Mouse (Mus musculus) Patski (cell line): ENCODE data around the gene Cd2. TPM values are rescaled to one million over a fixed set of nuclear protein-coding genes. Genes with fewer than 3 reads are reported as not detected.

ENCODE experiments used
- ATAC-seq: fragments of 100-300 bp; one replicate; pipeline ENCODE4 v1.8.0; 2021
- CTCF ChIA-PET: fragments of 350-600 bp; sonication (Branson Sonifier 250); formaldehyde crosslinking; loops from one replicate; lab custom pipeline; 2022; ENCODE audit warnings: inconsistent platforms; lab: Charles Lee
- POLR2A ChIA-PET: fragments of 350-600 bp; sonication (Branson Sonifier 250); formaldehyde crosslinking; loops from one replicate; lab custom pipeline; 2022; ENCODE audit warnings: antibody characterized with exemption, inconsistent platforms; lab: Charles Lee
- DNase-seq: peaks from one replicate; pipeline ENCODE4 v3.0.0-alpha.2; 2011; ENCODE audit warnings: low read depth, low spot score
- H3K27me3 ChIP-seq: fragments of 371-371 bp; one replicate; pipeline ENCODE4 v1.5.1; 2021
- CTCF ChIP-seq: fragments of 100-300 bp; IDR thresholded peaks from one replicate; pipeline ENCODE4 v1.5.1; 2021
- in situ Hi-C: fragments of 300-500 bp; cut with MboI; formaldehyde crosslinking; loops from 3 replicates; pipeline ENCODE4 v1.11.1; 2018; ENCODE audit warnings: low pct_unique_long_range_greater_than_20kb, mixed read lengths
- polyA plus RNA-seq: library from polyadenylated mRNA; unstranded; gene quantifications from one replicate; pipeline ENCODE4 v1.2.3, GENCODE M21; 2021

Cd2 gene
- polyA plus RNA-seq, 1 experiment from 2014 or later, result not detected

DNA sequence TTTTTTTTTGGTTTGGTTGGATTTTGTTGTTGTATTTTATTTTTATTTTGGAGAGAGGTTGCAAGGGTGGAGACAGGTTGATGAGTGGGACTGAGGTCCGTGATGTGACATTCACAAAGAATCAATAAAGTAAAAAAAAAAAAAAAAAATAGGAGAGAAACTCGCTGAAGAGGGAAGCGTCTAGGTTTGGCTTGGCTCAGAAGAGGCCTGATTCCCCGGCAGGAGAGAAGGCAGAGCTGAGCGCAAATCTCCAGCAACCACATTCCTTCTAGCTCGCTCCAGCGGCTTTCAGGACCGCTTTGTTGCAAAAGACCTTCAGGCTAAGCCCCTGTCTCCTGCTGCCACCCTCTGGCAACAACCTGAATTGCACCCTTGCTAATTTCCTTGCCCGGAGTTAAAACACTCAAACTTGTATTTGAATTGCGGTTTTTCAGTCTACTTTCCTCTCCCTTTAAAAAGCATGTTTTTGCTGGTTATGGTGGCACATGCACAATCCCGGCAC is 7.7 kb upstream of the Cd2 start:
- in situ Hi-C loops, result loop anchor here (5.0 to 10.0 kb wide), 2 partner anchors 323 to 521 kb away; no protein-coding TSS in a partner anchor
- POLR2A ChIA-PET, result interaction anchor here (0.6 to 1.7 kb wide), 8 partner anchors 9 to 338 kb away, joined by 3 to 7 read pairs (median 3); no protein-coding TSS in a partner anchor
- ATAC-seq, result peak; percentile 79

DNA sequence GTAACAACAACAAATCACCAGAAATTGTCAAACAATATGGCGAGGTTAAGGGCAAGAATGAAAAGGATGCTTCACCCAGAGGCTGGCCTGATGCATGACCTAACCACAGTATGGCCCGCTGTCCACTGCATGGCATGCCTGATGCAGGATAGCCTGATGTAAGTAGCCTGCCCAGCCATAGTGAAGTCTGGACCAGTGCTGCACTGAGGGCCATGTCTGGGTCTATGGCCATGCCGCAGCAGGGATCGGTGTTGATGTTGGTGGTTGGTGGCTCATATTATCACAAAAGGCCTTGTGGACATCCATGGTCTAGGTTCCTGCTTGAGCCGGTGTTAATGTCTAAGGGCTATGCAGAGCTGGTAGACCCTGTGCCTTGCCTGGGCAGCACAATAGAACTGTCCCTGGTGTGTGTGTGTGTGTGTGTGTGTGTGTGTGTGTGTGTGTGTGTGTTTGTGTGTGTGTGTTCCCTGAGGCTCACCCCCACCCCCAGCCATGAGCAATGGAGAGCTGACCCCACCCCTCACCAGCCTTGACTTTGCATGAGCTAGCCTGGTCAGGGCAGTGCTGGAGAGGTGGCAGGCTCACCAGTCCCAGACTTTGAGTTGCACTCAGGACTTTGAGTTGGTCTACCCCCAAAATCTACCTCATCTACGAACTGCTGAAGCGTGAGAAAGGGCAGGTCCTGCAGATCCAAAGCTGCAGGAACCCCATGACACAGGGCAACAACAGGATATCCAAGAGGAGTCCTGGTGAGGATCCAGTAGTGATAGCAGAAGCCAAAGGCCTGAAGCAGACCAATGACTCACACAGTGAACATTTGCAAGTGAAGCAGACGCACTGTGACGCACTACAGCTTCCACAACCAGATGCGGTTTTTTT is 7.0 kb upstream of the Cd2 start:
- ATAC-seq (peak; percentile 57), DNase-seq (peak; percentile 83)
- no peak for TF ChIP-seq CTCF
- in situ Hi-C loops, result loop anchor here (5.0 to 10.0 kb wide), 2 partner anchors 322 to 520 kb away; no protein-coding TSS in a partner anchor
- H3K27me3 ChIP-seq, result peaks cover 4% of the 10 kb centered on the region
- POLR2A ChIA-PET, result interaction anchor here (0.6 to 1.7 kb wide), 6 partner anchors 9 to 337 kb away, joined by 3 to 7 read pairs (median 3); no protein-coding TSS in a partner anchor
- CTCF ChIA-PET, result interaction anchor here (0.6 to 4.5 kb wide), 33 partner anchors 8 to 378 kb away, joined by 3 to 66 read pairs (median 4); partner anchors contain the start of gene Ttf2

More for the DNA sequence above, 7.7 kb upstream of the Cd2 start:
- peak; percentile 94 for DNase-seq
- no peaks in the 10 kb centered on the region for H3K27me3 ChIP-seq
- TF ChIP-seq CTCF, result no peak
- CTCF ChIA-PET, result interaction anchor here (0.6 to 4.5 kb wide), 34 partner anchors 9 to 379 kb away, joined by 3 to 66 read pairs (median 4); partner anchors contain the start of gene Ttf2

DNA sequence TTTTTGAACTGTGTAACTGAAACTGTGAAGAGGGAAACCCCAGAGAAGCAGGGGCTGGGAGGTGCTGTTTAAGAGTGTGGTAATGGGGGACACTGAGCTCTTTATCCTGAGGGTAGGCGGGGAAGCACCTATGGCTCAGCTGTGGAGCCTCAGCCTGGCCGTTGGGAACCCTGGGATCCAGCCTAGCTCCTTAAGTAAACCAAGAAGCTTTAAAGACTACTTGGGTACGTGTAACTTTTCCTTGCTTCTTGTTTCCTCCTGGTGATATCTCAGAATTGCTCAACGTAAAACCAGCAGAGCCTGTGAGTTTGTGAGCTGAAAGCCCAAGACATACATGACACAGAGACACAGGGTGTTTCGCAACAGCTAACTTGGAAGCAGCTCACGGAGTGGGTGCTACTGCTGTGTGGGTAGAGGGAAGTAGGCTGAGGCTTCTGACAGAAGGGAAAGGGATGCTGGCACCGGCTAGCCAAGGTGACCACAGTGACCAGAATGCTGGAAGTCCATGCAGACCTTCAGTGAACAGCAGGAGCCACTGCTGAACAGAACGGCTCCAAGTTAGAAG is 5.9 kb upstream of the Cd2 start:
- POLR2A ChIA-PET, result interaction anchor here (0.7 kb wide), 1 partner anchor 314 kb away, joined by 3 read pairs; no protein-coding TSS in a partner anchor
- in situ Hi-C loops, result loop anchor here (10.0 kb wide), 1 partner anchor 519 kb away; no protein-coding TSS in a partner anchor
- DNase-seq (no peak), ATAC-seq (no peak)
- no peak for TF ChIP-seq CTCF
- CTCF ChIA-PET, result interaction anchor here (1.0 to 3.7 kb wide), 9 partner anchors 12 to 330 kb away, joined by 3 to 23 read pairs (median 4); no protein-coding TSS in a partner anchor
- peaks cover 4% of the 10 kb centered on the region for H3K27me3 ChIP-seq

DNA sequence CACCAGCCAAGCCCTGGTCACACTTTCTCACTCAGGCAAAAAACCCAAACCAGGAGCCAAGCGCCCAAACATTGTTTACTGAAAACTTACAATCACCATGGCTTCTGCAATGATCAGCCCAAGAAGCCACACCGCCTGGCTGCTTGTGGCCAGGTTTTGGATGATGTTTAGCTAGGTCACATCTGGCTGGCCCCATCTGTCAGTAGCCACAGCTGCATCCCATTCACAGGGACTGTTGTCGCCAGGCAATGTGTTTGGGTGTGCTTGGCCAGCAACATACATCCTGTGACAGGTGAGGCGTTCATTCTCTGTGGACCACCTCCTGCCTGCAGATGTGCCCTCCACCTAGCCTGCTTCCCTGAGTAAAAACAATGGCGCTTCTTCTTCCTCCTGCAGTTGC is 4.9 kb upstream of the Cd2 start:
- TF ChIP-seq CTCF, result no peak
- no peak for ATAC-seq
- peaks cover 4% of the 10 kb centered on the region for H3K27me3 ChIP-seq
- in situ Hi-C loops, result loop anchor here (10.0 kb wide), 1 partner anchor 518 kb away; no protein-coding TSS in a partner anchor
- ChIA-PET POLR2A (interaction anchor here (0.5 to 1.4 kb wide), 3 partner anchors 11 to 539 kb away, joined by 3 to 6 read pairs (median 4); no protein-coding TSS in a partner anchor), CTCF (interaction anchor here (1.1 to 3.7 kb wide), 6 partner anchors 16 to 329 kb away, joined by 3 to 23 read pairs (median 4); no protein-coding TSS in a partner anchor)
- DNase-seq, result no peak

DNA sequence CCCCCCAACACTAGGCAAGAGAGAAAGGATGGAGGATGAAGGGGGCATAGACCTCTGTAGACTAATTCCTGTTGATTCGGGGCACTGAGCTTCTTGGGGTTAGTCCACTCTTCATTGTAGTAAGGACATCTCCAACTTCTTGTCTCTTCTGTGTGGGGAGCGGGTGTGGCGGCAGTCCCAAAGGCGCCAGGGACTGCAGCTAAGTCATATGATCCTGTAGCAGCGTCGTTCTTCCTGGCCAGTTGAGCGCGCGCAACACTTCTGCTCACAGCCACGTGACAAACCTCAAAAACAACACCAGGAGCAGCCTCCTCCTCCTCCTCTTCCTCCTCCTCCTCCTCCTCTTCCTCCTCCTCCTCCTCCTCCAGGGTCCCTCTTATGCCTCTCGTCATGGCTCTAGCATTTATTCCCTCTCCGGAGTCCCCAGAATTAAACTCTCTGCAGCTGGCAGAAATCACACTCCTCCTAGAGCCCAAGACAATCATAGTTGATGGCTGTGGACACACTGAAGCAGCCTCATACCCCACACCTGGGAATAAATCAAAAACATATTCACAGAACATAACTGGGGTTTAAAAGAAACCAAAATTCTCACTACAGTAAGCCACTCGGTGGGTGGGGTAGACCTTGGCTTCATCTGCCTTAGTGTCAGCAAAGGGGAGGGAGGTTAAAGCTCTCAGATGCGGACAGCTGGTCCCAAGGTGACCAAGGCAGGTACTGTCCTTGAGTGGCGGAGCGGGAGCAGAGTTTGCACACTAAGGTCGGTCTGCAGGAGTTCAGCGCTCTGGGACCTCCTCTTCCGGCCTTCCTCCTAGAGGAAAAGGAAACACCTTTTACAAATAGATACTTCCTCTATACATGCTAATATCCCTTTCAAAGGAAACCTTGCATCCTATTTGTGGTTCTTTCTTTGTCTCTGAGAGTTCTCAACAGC is 3.1 kb upstream of the Cd2 start:
- POLR2A ChIA-PET, result interaction anchor here (0.6 kb wide), 1 partner anchor 15 kb away, joined by 3 read pairs; no protein-coding TSS in a partner anchor
- no peak for ATAC-seq
- DNase-seq, result no peak
- TF ChIP-seq CTCF, result no peak
- CTCF ChIA-PET, result interaction anchor here (0.8 to 1.5 kb wide), 3 partner anchors 13 to 374 kb away, joined by 3 to 5 read pairs (median 4); no protein-coding TSS in a partner anchor
- in situ Hi-C loops, result loop anchor here (10.0 kb wide), 1 partner anchor 516 kb away; no protein-coding TSS in a partner anchor
- H3K27me3 ChIP-seq, result peaks cover 4% of the 10 kb centered on the region

DNA sequence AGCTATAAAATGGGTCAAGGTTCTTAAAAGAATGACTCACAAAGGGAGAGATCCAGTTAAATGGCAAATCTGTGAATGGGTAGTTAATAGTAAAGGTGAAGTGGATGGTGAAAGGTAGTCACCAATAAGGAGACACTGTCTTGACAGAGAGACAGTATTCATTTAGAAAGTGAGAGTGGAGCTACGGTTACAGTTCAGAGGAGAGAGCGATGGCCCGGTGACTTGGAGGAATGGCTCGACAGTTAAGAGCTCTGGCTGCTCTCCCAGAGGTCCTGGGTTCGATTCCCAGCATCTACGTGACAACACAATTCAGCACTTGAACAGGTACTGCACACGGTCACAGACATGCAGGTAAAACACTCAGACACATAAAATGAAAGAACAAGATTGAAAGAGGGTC is 2.3 kb upstream of the Cd2 start:
- no peak for TF ChIP-seq CTCF
- in situ Hi-C loops, result loop anchor here (10.0 kb wide), 1 partner anchor 515 kb away; no protein-coding TSS in a partner anchor
- ChIA-PET CTCF (interaction anchor here (1.2 to 1.5 kb wide), 3 partner anchors 14 to 318 kb away, joined by 3 to 5 read pairs (median 4); no protein-coding TSS in a partner anchor), POLR2A (interaction anchor here (0.6 kb wide), 1 partner anchor 75 kb away, joined by 3 read pairs; no protein-coding TSS in a partner anchor)
- ATAC-seq (no peak), DNase-seq (no peak)
- peaks cover 4% of the 10 kb centered on the region for H3K27me3 ChIP-seq

DNA sequence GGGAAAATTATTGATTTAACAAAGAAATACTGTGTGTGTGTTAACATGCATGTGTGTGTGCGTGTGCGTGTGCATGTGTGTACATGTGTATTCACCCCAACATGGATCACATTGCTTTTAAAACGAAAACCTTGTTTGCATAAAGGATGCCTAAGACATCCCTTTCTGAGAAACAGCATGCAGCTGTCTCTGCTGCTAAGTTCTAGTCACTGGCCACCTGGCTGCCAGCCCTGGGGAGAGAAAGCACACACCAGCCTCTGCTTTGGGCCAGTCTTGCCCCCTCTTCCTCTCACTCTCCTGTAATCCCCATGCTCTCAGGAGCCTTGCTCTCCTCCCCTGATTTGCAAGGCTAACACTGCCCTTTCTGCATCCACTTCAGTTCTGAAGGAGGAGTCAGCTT is 1.7 kb upstream of the Cd2 start:
- CTCF ChIA-PET, result interaction anchor here (1.2 to 1.5 kb wide), 4 partner anchors 12 to 317 kb away, joined by 3 to 5 read pairs (median 4); no protein-coding TSS in a partner anchor
- TF ChIP-seq CTCF, result no peak
- POLR2A ChIA-PET, result interaction anchor here (0.6 kb wide), 1 partner anchor 519 kb away, joined by 3 read pairs; no protein-coding TSS in a partner anchor
- ATAC-seq (no peak), DNase-seq (no peak)
- in situ Hi-C loops, result no loop called here
- H3K27me3 ChIP-seq, result peaks cover 4% of the 10 kb centered on the region

DNA sequence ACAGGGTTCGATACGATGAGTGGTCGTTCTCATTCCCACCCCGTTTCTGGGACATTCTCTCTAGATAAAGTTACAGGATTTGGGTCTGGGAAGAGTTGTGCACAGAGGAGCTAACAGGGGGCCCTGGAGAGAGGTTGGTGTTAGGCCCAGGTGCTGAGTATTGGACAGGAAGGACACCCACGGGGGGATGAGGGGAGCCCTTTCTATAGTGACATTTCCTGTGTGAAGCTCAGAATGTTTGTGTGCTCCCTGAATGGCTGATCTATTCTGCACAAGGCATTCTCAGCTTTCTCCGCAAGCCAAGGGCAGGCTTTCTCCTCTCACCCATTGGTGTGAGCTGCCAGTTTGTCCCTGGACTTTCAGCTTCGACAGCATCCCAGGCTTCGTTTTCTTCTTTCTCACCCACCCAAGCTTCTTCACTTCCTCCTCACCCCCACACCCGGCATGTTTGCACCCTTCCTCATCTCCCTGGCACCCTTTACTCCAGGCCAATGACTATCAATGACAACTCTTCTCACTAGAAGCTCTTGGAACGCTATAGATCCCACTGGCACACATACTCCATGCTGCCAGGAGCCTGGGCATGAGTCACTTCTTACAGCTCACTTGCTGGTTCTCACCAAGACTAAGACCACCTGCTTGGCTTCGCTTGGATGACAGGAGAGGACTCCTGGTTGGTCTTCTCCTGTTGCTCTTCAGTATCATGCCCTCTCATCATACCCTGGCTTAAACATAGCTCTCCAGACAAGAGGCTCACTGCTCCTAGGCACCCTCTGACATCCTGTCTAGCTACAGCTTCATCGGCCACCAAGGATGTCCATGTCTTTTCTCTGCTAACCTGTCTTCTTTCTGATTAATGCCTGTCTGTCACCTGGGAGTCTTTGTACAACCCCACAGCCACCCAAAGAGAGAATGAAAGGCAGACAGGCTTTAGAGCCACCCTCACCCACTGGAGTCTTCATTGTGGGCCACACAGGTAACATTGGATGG is 1.1 kb downstream of the Cd2 start:
- no peak for ATAC-seq
- no peak for TF ChIP-seq CTCF

More for the DNA sequence above, 1.1 kb downstream of the Cd2 start:
- in situ Hi-C loops, result no loop called here
- H3K27me3 ChIP-seq, result peaks cover 4% of the 10 kb centered on the region
- CTCF ChIA-PET, result interaction anchor here (0.8 to 1.5 kb wide), 3 partner anchors 9 to 370 kb away, joined by 3 to 6 read pairs (median 4); no protein-coding TSS in a partner anchor
- no peak for DNase-seq
- POLR2A ChIA-PET, result no interaction called here
